Mouse (Mus musculus): ENCODE measurements at regions not wholly inside any gene's neighbourhood (a gene's known extent, or its start where the extent isn't known, plus 50 kb on each side); places are given as distances from the start of the nearest gene placed in this dataset.
A peak's percentile ranks its signal among the peaks of the same experiment; 100 is the strongest.

- TF ChIP-seq CTCF (IDR thresholded peaks at IDR 0.05; ENCODE audit: borderline replicate concordance, extremely low read depth, insufficient read depth, insufficient read length) = no peak
- no peak for TF ChIP-seq POLR2A (IDR thresholded peaks at IDR 0.05; ENCODE audit: borderline replicate concordance, extremely low read depth, insufficient read depth, insufficient read length, poor library complexity, severe bottlenecking)
These were observed 190.7 kb upstream of the Cenpq start for GRCm38 (mm10) chr17:41125582-41125981.

DNA sequence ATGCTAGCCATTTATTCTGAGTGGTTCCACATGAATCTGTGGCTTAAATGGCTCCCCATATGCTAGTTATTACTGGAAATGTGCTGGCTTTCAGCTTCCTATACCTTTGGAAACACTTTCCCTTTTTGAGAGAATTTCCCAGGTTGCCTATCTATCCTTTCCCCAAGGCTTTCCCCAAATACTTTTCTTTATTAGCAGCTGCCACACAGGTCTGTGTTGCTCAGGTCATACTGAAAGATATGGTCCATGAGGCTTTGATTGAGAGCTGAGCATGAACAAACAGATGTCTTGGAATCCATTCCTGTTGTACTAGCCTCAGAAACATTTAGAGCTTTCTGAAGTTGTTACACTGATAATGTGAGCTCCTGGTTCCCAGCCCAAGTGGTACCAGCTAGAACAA lies 188.1 kb upstream of the Cenpq start:
- no peak for DNase-seq (ENCODE audit: low read depth)
- TF ChIP-seq POLR2A (IDR thresholded peaks at IDR 0.05; ENCODE audit: borderline replicate concordance, extremely low read depth, insufficient read depth, insufficient read length, poor library complexity, severe bottlenecking) (no peak), CTCF (IDR thresholded peaks at IDR 0.05; ENCODE audit: borderline replicate concordance, extremely low read depth, insufficient read depth, insufficient read length) (no peak)

More at GRCm38 (mm10) chr17:41125582-41125981, 190.7 kb upstream of the Cenpq start:
- DNase-seq (ENCODE audit: low read depth) = no peak

GRCm38 (mm10) chr17:41103980-41104379 lies 169.1 kb upstream of the Cenpq start:
- TF ChIP-seq POLR2A (IDR thresholded peaks at IDR 0.05; ENCODE audit: borderline replicate concordance, extremely low read depth, insufficient read depth, insufficient read length, poor library complexity, severe bottlenecking) = no peak
- TF ChIP-seq CTCF (IDR thresholded peaks at IDR 0.05; ENCODE audit: borderline replicate concordance, extremely low read depth, insufficient read depth, insufficient read length) = no peak
- DNase-seq (ENCODE audit: low read depth) = peak; percentile 61

GRCm38 (mm10) chr17:41070874-41071273 lies 136.0 kb upstream of the Cenpq start:
- DNase-seq (ENCODE audit: low read depth) = no peak
- no peak for TF ChIP-seq CTCF (IDR thresholded peaks at IDR 0.05; ENCODE audit: borderline replicate concordance, extremely low read depth, insufficient read depth, insufficient read length)
- no peak for TF ChIP-seq POLR2A (IDR thresholded peaks at IDR 0.05; ENCODE audit: borderline replicate concordance, extremely low read depth, insufficient read depth, insufficient read length, poor library complexity, severe bottlenecking)

Measured in brain, embryonic 14.5 days (tissue).